Mouse (Mus musculus) B cell, adult (primary cell): ENCODE data around the gene Vmn1r148. TPM values are rescaled to one million over a fixed set of nuclear protein-coding genes. Genes with fewer than 3 reads are reported as not detected.

ENCODE experiments used
- total RNA-seq: library from RNA; stranded (reverse); gene quantifications from 4 replicates; pipeline ENCODE4 v1.2.4, GENCODE M21; 2023; ENCODE audit not compliant: inconsistent age

Gene Vmn1r148
- not detected in 4 replicates for total RNA-seq

GRCm38 (mm10) chr7:22413283-22413682 is at the start of gene Vmn1r148:
Gene Vmn1r148, plus strand, starts transcription at chr7:22413583.

GRCm38 (mm10) chr7:22370939-22371338 is 42.4 kb upstream of the Vmn1r148 start, which contains the start of gene Gm8660:
Gene Gm8660, minus strand, starts transcription at chr7:22371039.

GRCm38 (mm10) chr7:22438129-22438528 is 24.7 kb downstream of the Vmn1r148 start, which contains the start of gene Vmn1r149:
Gene Vmn1r149, minus strand, starts transcription at chr7:22438229.

DNA sequence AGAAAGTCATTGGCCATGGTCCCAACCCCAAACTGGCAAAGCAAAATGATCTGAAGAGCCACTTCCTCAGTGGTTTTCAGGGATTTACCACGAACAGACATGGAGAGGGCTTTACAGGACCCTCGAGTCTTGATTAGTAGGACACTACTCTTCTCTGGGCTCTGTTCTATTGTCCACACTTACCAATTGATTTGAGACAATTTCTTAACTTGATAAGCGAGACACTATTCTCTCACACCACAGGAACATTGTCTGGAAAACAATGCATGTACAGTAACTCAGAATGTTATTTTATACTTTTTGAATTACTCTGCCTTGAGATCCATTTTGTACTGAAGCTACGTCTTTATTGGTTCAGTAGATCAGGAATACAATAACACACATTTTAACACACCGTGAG is 50.6 kb downstream of the Vmn1r148 start, which contains the start of gene Gm10665:
Gene Gm10665 (minus strand): TSS at position 101 of the 400 bp plus-strand sequence.

Other genes with a start within 250 kb of the Vmn1r148 start
- not detected in 4 replicates for gene Vmn1r142, start 249.5 kb upstream of the Vmn1r148 start, total RNA-seq
- not detected in 4 replicates for gene Vmn1r143, start 224.2 kb upstream of the Vmn1r148 start, total RNA-seq
- gene Gm8653, start 212.3 kb upstream of the Vmn1r148 start, total RNA-seq = not detected in 4 replicates
- gene Gm8453, start 184.1 kb upstream of the Vmn1r148 start, total RNA-seq = not detected in 4 replicates
- not detected in 4 replicates for gene Gm4187, start 83.9 kb upstream of the Vmn1r148 start, total RNA-seq
- not detected in 4 replicates for gene Gm8660, start 42.5 kb upstream of the Vmn1r148 start, total RNA-seq
- not detected in 4 replicates for gene Vmn1r149, start 24.6 kb downstream of the Vmn1r148 start, total RNA-seq
- gene Gm10665, start 50.5 kb downstream of the Vmn1r148 start, total RNA-seq = not detected in 4 replicates
- not detected in 4 replicates for gene Vmn1r151, start 86.1 kb downstream of the Vmn1r148 start, total RNA-seq
- gene Vmn1r152, start 109.4 kb downstream of the Vmn1r148 start, total RNA-seq = not detected in 4 replicates
- not detected in 4 replicates for gene Gm8677, start 121.3 kb downstream of the Vmn1r148 start, total RNA-seq
- not detected in 4 replicates for gene Gm4201, start 151.8 kb downstream of the Vmn1r148 start, total RNA-seq
- gene Gm4565, start 174.5 kb downstream of the Vmn1r148 start, total RNA-seq = not detected in 4 replicates
- gene Vmn1r155, start 244.4 kb downstream of the Vmn1r148 start, total RNA-seq = not detected in 4 replicates